Mouse (Mus musculus): Measurements from ENCODE around the gene Dpm3.

DNA sequence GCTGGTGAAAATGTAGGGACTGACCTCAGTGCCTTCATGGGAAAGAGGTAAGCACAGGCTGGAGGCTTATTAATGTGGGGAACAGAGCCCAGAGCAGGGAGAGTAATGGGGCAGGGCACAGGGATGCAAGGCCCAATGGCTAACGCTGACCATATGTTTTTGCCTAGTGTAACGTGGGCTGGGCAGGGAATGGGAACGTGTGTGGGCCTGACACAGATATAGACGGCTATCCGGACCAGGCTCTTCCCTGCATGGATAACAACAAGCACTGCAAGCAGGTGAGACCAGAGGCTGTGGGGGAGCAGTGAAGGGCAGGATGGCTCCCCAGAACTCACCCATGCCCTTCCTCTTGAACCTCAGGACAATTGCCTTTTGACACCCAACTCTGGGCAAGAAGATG lies 38.0 kb upstream of the Dpm3 start:
- no peak for TF ChIP-seq CTCF (IDR thresholded peaks at IDR 0.05; ENCODE audit: low read depth)
- no peak for TF ChIP-seq EP300 (optimal IDR thresholded peaks at IDR 0.05)
